In the genomic region with DNA sequence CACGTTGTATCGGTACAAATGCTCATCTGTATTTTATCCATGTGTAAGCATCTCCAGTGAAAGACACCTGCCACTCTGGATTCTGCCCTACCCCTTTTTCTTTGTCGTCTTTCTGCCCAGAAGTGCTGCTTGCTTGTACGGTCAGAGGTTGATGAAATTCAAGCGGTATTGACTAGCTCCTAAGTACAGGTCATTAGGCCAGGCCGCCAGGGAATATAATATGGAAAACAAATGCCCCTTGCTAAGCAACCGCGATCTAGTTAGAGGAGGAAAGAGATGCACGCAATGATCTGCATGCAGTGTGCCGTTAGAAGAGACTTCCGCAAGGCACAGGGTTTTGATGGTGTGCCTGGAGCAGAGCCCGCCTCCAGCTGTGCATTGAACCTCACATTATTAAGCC, we compare ENCODE assay signal across 19 mouse cellular contexts.
DNase-seq lines count a peak whose midpoint lies in the region; ATAC-seq lines count a peak whose summit lies in the region.
"Had no signal": no experiment of that assay in that cellular context is flagged by ENCODE, and none has a peak within 500 bp of the region (broad histone marks: within the 10 kb centered on the region; RNA-seq: fewer than 3 reads in every experiment).

No protein-coding gene starts in this region.

- peaks cover 31% of the 10 kb centered on the region for H3K4me1 ChIP-seq in hindbrain, embryonic 10.5 days (replicated peaks)
- H3K4me1 ChIP-seq in hindbrain, embryonic 12.5 days: peaks cover 18% of the 10 kb centered on the region
- peaks cover 29% of the 10 kb centered on the region for H3K4me1 ChIP-seq in hindbrain, embryonic 13.5 days (replicated peaks)
- H3K4me1 ChIP-seq in midbrain, embryonic 16.5 days (ENCODE audit: control insufficient read depth, insufficient read depth, low read length): peaks cover 10% of the 10 kb centered on the region
- H3K4me1 ChIP-seq: liver, embryonic 15.5 days; lung, embryonic 15.5 days had no signal

- ATAC-seq in hindbrain, embryonic 12.5 days (ENCODE audit: low FRiP score): no peak
- no peak for ATAC-seq in hindbrain, embryonic 13.5 days (ENCODE audit: low FRiP score)
- ATAC-seq in midbrain, embryonic 16.5 days: no peak
- ATAC-seq: CD4-positive, CD25-positive, alpha-beta regulatory T cell, adult 4 months; inflammation-experienced regulatory T-cells, adult 6 months had no signal

- H3K27ac ChIP-seq in hindbrain, embryonic 10.5 days: peak overlapping the region; percentile 66
- no peak overlapping the region for H3K27ac ChIP-seq in hindbrain, embryonic 12.5 days
- no peak overlapping the region for H3K27ac ChIP-seq in hindbrain, embryonic 13.5 days
- H3K27ac ChIP-seq in midbrain, embryonic 16.5 days (ENCODE audit: low read length): no peak overlapping the region
- H3K27ac ChIP-seq: limb, embryonic 10.5 days; liver, embryonic 15.5 days; lung, embryonic 15.5 days; midbrain, embryonic 12.5 days had no signal

- 57% methylated on average over 12 of the region's 12 CpGs for WGBS in hindbrain, embryonic 10.5 days
- 53% methylated on average over 12 of the region's 12 CpGs for WGBS in hindbrain, embryonic 12.5 days
- WGBS in hindbrain, embryonic 13.5 days: 48% methylated on average over 12 of the region's 12 CpGs
- WGBS in midbrain, embryonic 16.5 days: 53% methylated on average over 12 of the region's 12 CpGs

- H3K27me3 ChIP-seq in hindbrain, embryonic 10.5 days (ENCODE audit: insufficient read depth, poor library complexity, severe bottlenecking): no peaks in the 10 kb centered on the region
- no peaks in the 10 kb centered on the region for H3K27me3 ChIP-seq in hindbrain, embryonic 12.5 days
- H3K27me3 ChIP-seq in hindbrain, embryonic 13.5 days: no peaks in the 10 kb centered on the region
- no peaks in the 10 kb centered on the region for H3K27me3 ChIP-seq in midbrain, embryonic 16.5 days (ENCODE audit: control insufficient read depth, insufficient read depth, low read depth, low read length)
- H3K27me3 ChIP-seq: liver, embryonic 15.5 days; lung, embryonic 15.5 days; midbrain, embryonic 12.5 days had no signal

- no peak overlapping the region for H3K4me2 ChIP-seq in hindbrain, embryonic 12.5 days (replicated peaks)
- peak overlapping the region; percentile 22; the same call in 1 of the 2 replicates for H3K4me2 ChIP-seq in hindbrain, embryonic 13.5 days
- peak overlapping the region; percentile 4; the same call in 1 of the 2 replicates for H3K4me2 ChIP-seq in midbrain, embryonic 16.5 days (ENCODE audit: low read length)
- H3K4me2 ChIP-seq: liver, embryonic 15.5 days; lung, embryonic 15.5 days; midbrain, embryonic 12.5 days had no signal

- no peaks in the 10 kb centered on the region for H3K36me3 ChIP-seq in hindbrain, embryonic 10.5 days
- no peaks in the 10 kb centered on the region for H3K36me3 ChIP-seq in hindbrain, embryonic 12.5 days
- H3K36me3 ChIP-seq in hindbrain, embryonic 13.5 days: no peaks in the 10 kb centered on the region
- no peaks in the 10 kb centered on the region for H3K36me3 ChIP-seq in midbrain, embryonic 16.5 days (ENCODE audit: control insufficient read depth, insufficient read depth, low read length)
- H3K36me3 ChIP-seq: limb, embryonic 10.5 days; liver, embryonic 15.5 days; lung, embryonic 15.5 days; midbrain, embryonic 12.5 days had no signal

- no peaks in the 10 kb centered on the region for H3K9me3 ChIP-seq in hindbrain, embryonic 10.5 days
- H3K9me3 ChIP-seq in hindbrain, embryonic 12.5 days (replicated peaks): no peaks in the 10 kb centered on the region
- H3K9me3 ChIP-seq in hindbrain, embryonic 13.5 days: no peaks in the 10 kb centered on the region
- H3K9me3 ChIP-seq in midbrain, embryonic 16.5 days (replicated peaks; ENCODE audit: control insufficient read depth, low read length, poor library complexity, severe bottlenecking): no peaks in the 10 kb centered on the region
- H3K9me3 ChIP-seq: limb, embryonic 10.5 days; liver, embryonic 15.5 days; lung, embryonic 15.5 days; midbrain, embryonic 12.5 days had no signal

- DNase-seq in hindbrain, embryonic 10.5 days (ENCODE audit: low spot score): peak; percentile 56
- peak; percentile 61 for DNase-seq in embryo, embryonic 10.5 days (ENCODE audit: low spot score)
- DNase-seq in gastrocnemius, postnatal 36 days: no peak
- no peak for DNase-seq in layer of hippocampus, adult 9-10 months (ENCODE audit: low spot score)
- no peak for DNase-seq in testis, postnatal 10 days (ENCODE audit: low spot score)
- DNase-seq: cerebellum, adult 11-12 months; kidney, adult 18-20 months; liver; right cerebral cortex, postnatal 25 days; thymus, postnatal 36 days had no signal

- no peak overlapping the region for H3K9ac ChIP-seq in hindbrain, embryonic 12.5 days
- H3K9ac ChIP-seq in hindbrain, embryonic 13.5 days: no peak overlapping the region
- no peak overlapping the region for H3K9ac ChIP-seq in midbrain, embryonic 16.5 days (ENCODE audit: low read depth, low read length)
- H3K9ac ChIP-seq: liver, embryonic 15.5 days; lung, embryonic 15.5 days; midbrain, embryonic 12.5 days had no signal

- intact Hi-C loops in gastrocnemius, postnatal 36 days (cut with DNase I): loop anchor here (10.0 kb wide), 1 partner anchor 484 kb away; no protein-coding TSS in a partner anchor

- H3K4me3 ChIP-seq in hindbrain, embryonic 10.5 days: no peak overlapping the region
- H3K4me3 ChIP-seq in hindbrain, embryonic 12.5 days: no peak overlapping the region
- H3K4me3 ChIP-seq in hindbrain, embryonic 13.5 days: no peak overlapping the region
- no peak overlapping the region for H3K4me3 ChIP-seq in midbrain, embryonic 16.5 days (ENCODE audit: low read depth, low read length)
- H3K4me3 ChIP-seq: limb, embryonic 10.5 days; liver, embryonic 15.5 days; lung, embryonic 15.5 days; midbrain, embryonic 12.5 days had no signal

Comparison
In these comparisons a context has a peak if more than half of its experiments do, and no peak if none do; other contexts are left out.
1. DNase-seq: peak in hindbrain, embryonic 10.5 days (single experiment) and embryo, embryonic 10.5 days (single experiment); none in gastrocnemius, postnatal 36 days (0 of 2), layer of hippocampus, adult 9-10 months (single experiment) and testis, postnatal 10 days (single experiment).